Mouse (Mus musculus) bone marrow macrophage, adult 2 months (primary cell): ENCODE measurements around the gene Dock8.

ENCODE experiments used
- CTCF ChIP-seq: IDR thresholded peaks from 2 replicates; pipeline ENCODE4 v1.5.1; 2012; ENCODE audit warnings: low read depth, mild to moderate bottlenecking, low read length, moderate library complexity
- POLR2A ChIP-seq: IDR thresholded peaks from 2 replicates; pipeline ENCODE4 v1.6.1; 2012; ENCODE audit warnings: mild to moderate bottlenecking, low read depth, low read length, borderline replicate concordance

GRCm38 (mm10) chr19:25247858-25248552 lies 248.7 kb downstream of the Dock8 start:
- TF ChIP-seq POLR2A (no peak), CTCF (no peak)
